Mouse (Mus musculus): Measurements from ENCODE around the gene Ankrd33b.

The Ankrd33b gene

GRCm38 (mm10) chr15:31265404-31265803 lies 102.1 kb downstream of the Ankrd33b start:
- no peak for DNase-seq (ENCODE audit: low spot score in 2 of 2)

- DNase-seq (ENCODE audit: low spot score in 2 of 2) = peak; percentile 21 to 67
Observed at GRCm38 (mm10) chr15:31264827-31265226, 102.7 kb downstream of the Ankrd33b start.

- DNase-seq (ENCODE audit: low spot score in 2 of 2) = no peak
Observed at GRCm38 (mm10) chr15:31262361-31262760, 105.2 kb downstream of the Ankrd33b start.

- no peak for DNase-seq (ENCODE audit: low spot score in 2 of 2)
Observed at GRCm38 (mm10) chr15:31261094-31261493, 106.4 kb downstream of the Ankrd33b start.

GRCm38 (mm10) chr15:31258693-31259439 lies 108.7 kb downstream of the Ankrd33b start:
- DNase-seq (ENCODE audit: low spot score in 2 of 2) = no peak

- DNase-seq (ENCODE audit: low spot score in 2 of 2) = no peak
Observed at GRCm38 (mm10) chr15:31258029-31258692, 109.4 kb downstream of the Ankrd33b start.

- DNase-seq (ENCODE audit: low spot score in 2 of 2) = no peak
Observed at GRCm38 (mm10) chr15:31257329-31257728, 110.2 kb downstream of the Ankrd33b start.

- DNase-seq (ENCODE audit: low spot score in 2 of 2) = no peak
Observed at GRCm38 (mm10) chr15:31255762-31256161, 111.8 kb downstream of the Ankrd33b start.

- DNase-seq (ENCODE audit: low spot score in 2 of 2) = no peak
Observed at GRCm38 (mm10) chr15:31254939-31255535, 112.5 kb downstream of the Ankrd33b start.

- DNase-seq (ENCODE audit: low spot score in 2 of 2) = no peak
Observed at GRCm38 (mm10) chr15:31253963-31254362, 113.6 kb downstream of the Ankrd33b start.

GRCm38 (mm10) chr15:31253380-31253779 lies 114.1 kb downstream of the Ankrd33b start:
- DNase-seq (ENCODE audit: low spot score in 2 of 2) = no peak

- no peak for DNase-seq (ENCODE audit: low spot score in 2 of 2)
Observed at GRCm38 (mm10) chr15:31252590-31253311, 114.8 kb downstream of the Ankrd33b start.

GRCm38 (mm10) chr15:31251189-31251588 lies 116.3 kb downstream of the Ankrd33b start:
- DNase-seq (ENCODE audit: low spot score in 2 of 2) = no peak

- no peak for DNase-seq (ENCODE audit: low spot score in 2 of 2)
Observed at GRCm38 (mm10) chr15:31250676-31251075, 116.8 kb downstream of the Ankrd33b start.

GRCm38 (mm10) chr15:31250027-31250426 lies 117.5 kb downstream of the Ankrd33b start:
- no peak for DNase-seq (ENCODE audit: low spot score in 2 of 2)

GRCm38 (mm10) chr15:31248882-31249281 lies 118.6 kb downstream of the Ankrd33b start:
- no peak for DNase-seq (ENCODE audit: low spot score in 2 of 2)

GRCm38 (mm10) chr15:31247035-31247434 lies 120.5 kb downstream of the Ankrd33b start:
- DNase-seq (ENCODE audit: low spot score in 2 of 2) = no peak

- no peak for DNase-seq (ENCODE audit: low spot score in 2 of 2)
Observed at GRCm38 (mm10) chr15:31245934-31246333, 121.6 kb downstream of the Ankrd33b start.

GRCm38 (mm10) chr15:31244696-31245445 lies 122.7 kb downstream of the Ankrd33b start:
- DNase-seq (ENCODE audit: low spot score in 2 of 2) = no peak

GRCm38 (mm10) chr15:31243260-31243659 lies 124.3 kb downstream of the Ankrd33b start:
- no peak for DNase-seq (ENCODE audit: low spot score in 2 of 2)
